Mouse (Mus musculus) limb, embryonic 14.5 days (tissue): ENCODE data around the gene Tmem56. TPM values are rescaled to one million over a fixed set of nuclear protein-coding genes. Genes with fewer than 3 reads are reported as not detected.

Experiments used
- ATAC-seq: fragments of 200-750 bp; cut with Nextera tagmentation; 2 replicates; pipeline ENCODE4 v1.8.0; 2017; ENCODE audit warnings: low read depth, moderate number of reproducible peaks, moderate TSS enrichment; ENCODE audit not compliant: low FRiP score
- DNase-seq: peaks from one replicate; pipeline ENCODE4 v3.0.0-alpha.2; 2015; ENCODE audit warnings: low spot score
- H3K27ac ChIP-seq: fragments of 300-500 bp; sonication (generic); replicated peaks from 2 replicates; pipeline ENCODE4 v1.5.1; 2014; ENCODE audit warnings: low read depth, mild to moderate bottlenecking, low read length, moderate library complexity, mixed read lengths
- H3K27me3 ChIP-seq: fragments of 300-500 bp; sonication (generic); 2 replicates; pipeline ENCODE4 v1.6.1; 2014; ENCODE audit warnings: low read length, mixed read lengths; ENCODE audit not compliant: control insufficient read depth, insufficient read depth
- H3K36me3 ChIP-seq: fragments of 300-500 bp; sonication (generic); 2 replicates; pipeline ENCODE4 v1.6.1; 2014; ENCODE audit warnings: mild to moderate bottlenecking, low read length, moderate library complexity, mixed read lengths; ENCODE audit not compliant: control insufficient read depth, insufficient read depth
- H3K4me1 ChIP-seq: fragments of 300-500 bp; sonication (generic); 2 replicates; pipeline ENCODE4 v1.6.1; 2014; ENCODE audit warnings: antibody characterized with exemption, low read length, mixed read lengths; ENCODE audit not compliant: control insufficient read depth, insufficient read depth
- H3K4me2 ChIP-seq: fragments of 300-500 bp; sonication (generic); replicated peaks from 2 replicates; pipeline ENCODE4 v1.6.1; 2014; ENCODE audit warnings: low read depth, mild to moderate bottlenecking, low read length, moderate library complexity; ENCODE audit not compliant: severe bottlenecking
- H3K4me3 ChIP-seq: fragments of 300-500 bp; sonication (generic); replicated peaks from 2 replicates; pipeline ENCODE4 v1.5.1; 2014; ENCODE audit warnings: low read length
- H3K9ac ChIP-seq: fragments of 300-500 bp; sonication (generic); 2 replicates; pipeline ENCODE4 v1.6.1; 2014; ENCODE audit warnings: mild to moderate bottlenecking, low read depth, low read length, moderate library complexity; ENCODE audit not compliant: severe bottlenecking
- H3K9me3 ChIP-seq: fragments of 300-500 bp; sonication (generic); 2 replicates; pipeline ENCODE4 v1.6.1; 2016; ENCODE audit warnings: low read length; ENCODE audit not compliant: control insufficient read depth
- POLR2A ChIP-seq: fragments of 200-500 bp; IDR thresholded peaks from 2 replicates; pipeline ENCODE4 v1.8.0; 2012; ENCODE audit warnings: inconsistent platforms, mild to moderate bottlenecking, moderate library complexity, borderline replicate concordance; ENCODE audit not compliant: insufficient read depth, insufficient read length; ENCODE audit errors: extremely low read depth
- WGBS: fragments of 180-500 bp; shearing (Covaris S2); extraction: QIAGEN DNeasy Blood & Tissue Kit; methylation state at CpG from one replicate; pipeline ENCODE4 v1.1.7; 2014; 5-methylcytosine and 5-hydroxymethylcytosine counted together
- polyA plus RNA-seq, 2 experiments: library from polyadenylated mRNA; depleted of rRNA in 1 of 2; stranded (reverse) in 1 of 2; unstranded in 1 of 2; fragments of >200 nt; fragmentation: Nextera tagmentation in 1 of 2; extraction: Ambion mirVana in 1 of 2; gene quantifications; 2 replicates each; pipeline versions ENCODE4 v1.2.1 to v1.2.3; 2012 to 2014

Tmem56 gene
- polyA plus RNA-seq, 2 experiments, result 1.4 to 1.8 TPM

DNA sequence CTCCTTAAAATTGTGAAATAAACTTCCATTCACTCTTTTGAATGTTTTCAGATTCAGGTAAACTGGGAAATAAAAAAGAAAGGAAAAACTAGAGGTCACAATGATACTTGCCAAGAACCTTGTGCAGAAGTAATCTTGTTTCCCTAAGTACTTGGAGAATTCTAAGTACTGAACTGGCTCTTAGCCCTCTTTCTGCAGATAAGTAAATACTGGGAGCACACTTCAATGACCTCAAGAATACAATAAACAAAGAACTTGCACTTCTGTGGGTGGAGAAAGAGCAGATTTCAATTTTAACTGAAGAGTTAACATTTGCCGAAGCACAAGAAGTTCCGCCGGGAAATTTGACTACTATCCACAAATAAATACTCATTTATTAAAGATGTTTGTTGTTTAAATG lies 96.0 kb downstream of the Tmem56 start:
- Histone ChIP-seq H3K9me3 (no peaks in the 10 kb centered on the region), H3K36me3 (no peaks in the 10 kb centered on the region), H3K9ac (no peak overlapping the region), H3K27ac (no peak overlapping the region), H3K4me1 (no peaks in the 10 kb centered on the region), H3K4me3 (no peak overlapping the region), H3K27me3 (no peaks in the 10 kb centered on the region), H3K4me2 (no peak overlapping the region)
- DNase-seq, result no peak
- no peak for ATAC-seq
- WGBS, result 92% methylated on average over 3 of the region's 3 CpGs
- TF ChIP-seq POLR2A, result no peak

- H3K9me3 ChIP-seq, result no peaks in the 10 kb centered on the region
- H3K36me3 ChIP-seq, result no peaks in the 10 kb centered on the region
- no peak overlapping the region for H3K4me3 ChIP-seq
- H3K9ac ChIP-seq, result no peak overlapping the region
- H3K27ac ChIP-seq, result no peak overlapping the region
- H3K4me2 ChIP-seq, result no peak overlapping the region
- no peaks in the 10 kb centered on the region for H3K4me1 ChIP-seq
- H3K27me3 ChIP-seq, result no peaks in the 10 kb centered on the region
- 93% methylated on average over 3 of the region's 3 CpGs for WGBS
- no peak for TF ChIP-seq POLR2A
- DNase-seq, result no peak
- no peak for ATAC-seq
Measured at GRCm38 (mm10) chr3:121185197-121185596, 97.7 kb downstream of the Tmem56 start.

GRCm38 (mm10) chr3:121176011-121176410 lies 106.9 kb downstream of the Tmem56 start:
- DNase-seq, result no peak
- 95% methylated on average over 1 of the region's 1 CpGs for WGBS

DNA sequence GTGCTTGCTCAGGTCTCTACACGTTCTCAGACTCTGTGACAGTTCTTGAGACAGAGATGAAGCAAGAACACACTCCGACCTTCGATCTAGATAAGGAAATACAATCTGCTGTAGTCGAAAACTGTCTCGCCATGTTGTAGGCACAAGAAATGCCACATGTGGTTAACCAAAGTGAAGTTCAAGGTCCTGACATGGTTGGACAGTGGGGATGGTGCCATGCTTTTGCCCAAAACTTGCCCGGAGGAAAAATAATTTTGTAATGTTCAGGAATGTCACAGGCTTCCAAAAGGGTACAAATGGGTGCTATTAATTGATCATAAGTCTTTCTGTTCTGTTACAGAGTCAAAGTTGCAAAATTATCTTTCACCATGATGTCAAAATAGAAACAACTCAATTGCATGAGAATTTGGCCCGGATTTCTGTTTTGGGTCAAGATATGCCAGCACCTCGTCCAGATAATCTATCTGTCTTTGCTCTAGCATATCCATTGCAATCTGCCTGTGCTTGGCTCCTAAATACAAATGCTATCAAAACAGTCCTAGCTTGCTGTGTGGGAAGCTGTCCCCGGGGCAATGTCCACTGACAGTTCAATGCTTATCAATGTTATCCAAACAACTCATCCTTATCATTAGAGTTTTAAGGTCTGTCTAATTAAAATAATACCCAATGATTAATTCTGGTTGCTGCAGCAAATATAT lies 108.5 kb downstream of the Tmem56 start:
- H3K27ac ChIP-seq, result no peak overlapping the region
- no peak for ATAC-seq
- H3K9ac ChIP-seq, result no peak overlapping the region
- 75% methylated on average over 9 of the region's 9 CpGs for WGBS
- no peaks in the 10 kb centered on the region for H3K4me1 ChIP-seq
- no peak overlapping the region for H3K4me2 ChIP-seq
- H3K4me3 ChIP-seq, result no peak overlapping the region
- H3K9me3 ChIP-seq, result no peaks in the 10 kb centered on the region
- TF ChIP-seq POLR2A, result no peak
- no peaks in the 10 kb centered on the region for H3K27me3 ChIP-seq
- H3K36me3 ChIP-seq, result no peaks in the 10 kb centered on the region
- DNase-seq, result no peak

More at GRCm38 (mm10) chr3:121176011-121176410, 106.9 kb downstream of the Tmem56 start:
- Histone ChIP-seq H3K27ac (no peak overlapping the region), H3K27me3 (no peaks in the 10 kb centered on the region), H3K36me3 (no peaks in the 10 kb centered on the region), H3K4me1 (no peaks in the 10 kb centered on the region), H3K9ac (no peak overlapping the region), H3K4me3 (no peak overlapping the region), H3K9me3 (no peaks in the 10 kb centered on the region), H3K4me2 (no peak overlapping the region)
- no peak for ATAC-seq
- no peak for TF ChIP-seq POLR2A

- ATAC-seq (no peak), DNase-seq (no peak)
- Histone ChIP-seq H3K4me1 (no peaks in the 10 kb centered on the region), H3K27ac (no peak overlapping the region), H3K9ac (no peak overlapping the region), H3K27me3 (no peaks in the 10 kb centered on the region), H3K4me2 (no peak overlapping the region), H3K36me3 (no peaks in the 10 kb centered on the region), H3K9me3 (no peaks in the 10 kb centered on the region), H3K4me3 (no peak overlapping the region)
- no peak for TF ChIP-seq POLR2A
- 89% methylated on average over 2 of the region's 2 CpGs for WGBS
Measured at GRCm38 (mm10) chr3:121172718-121173117, 110.2 kb downstream of the Tmem56 start.
